Mouse (Mus musculus) mouse embryonic stem cell (cell line): ENCODE measurements around the gene Raf1.

Experiments
- in situ Hi-C, 2 experiments: fragments of 300-500 bp; cut with MboI; formaldehyde crosslinking; loops; 1 replicate in 1 of 2; 3 replicates in 1 of 2; pipeline ENCODE4 v1.14.3; 2019 to 2020; ENCODE audit warnings: low sequenced_read_pairs in 2 of 2, low pct_unique_long_range_greater_than_20kb in 1 of 2, mixed read lengths in 1 of 2; ENCODE audit not compliant: unreplicated experiment in 1 of 2

Raf1 gene

GRCm38 (mm10) chr6:115584176-115584575 lies 92.3 kb downstream of the Raf1 start:
- in situ Hi-C loops, result no loop called here

DNA sequence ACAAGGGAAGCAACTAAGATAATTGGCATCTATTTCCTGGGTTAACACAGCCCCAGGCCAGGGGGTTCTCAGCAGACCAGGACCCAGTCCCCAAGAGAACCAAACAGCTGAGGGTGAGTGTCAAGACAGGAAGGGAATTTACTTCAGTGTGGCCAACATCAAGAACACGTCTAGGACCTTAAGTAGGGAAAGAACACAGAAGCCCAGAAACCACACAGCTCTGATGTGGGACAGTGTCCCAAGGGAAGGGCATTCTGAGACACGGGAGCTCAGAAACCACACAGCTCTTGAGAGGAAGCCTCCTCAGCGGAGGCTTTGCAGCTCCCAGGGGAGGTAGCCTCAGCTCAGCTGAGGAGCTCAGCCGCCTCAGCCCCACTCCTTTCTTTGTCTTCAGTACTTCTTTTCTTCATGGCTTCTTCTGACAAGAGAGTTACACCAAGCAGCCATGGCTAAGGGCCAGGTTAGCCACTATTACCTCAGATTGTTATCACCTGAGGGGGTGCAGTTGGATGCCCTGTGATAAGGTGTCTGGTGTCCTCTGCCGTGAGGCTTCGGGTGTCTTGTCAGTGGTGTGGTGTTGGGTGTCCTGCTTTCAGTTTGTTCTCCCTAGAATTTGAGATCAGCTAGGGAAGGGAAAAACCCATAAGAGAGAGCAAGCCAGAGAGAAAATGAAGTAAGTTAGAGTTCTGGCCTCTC lies 92.9 kb downstream of the Raf1 start:
- in situ Hi-C loops, result no loop called here

GRCm38 (mm10) chr6:115582328-115583115 lies 93.9 kb downstream of the Raf1 start:
- in situ Hi-C loops, result no loop called here

DNA sequence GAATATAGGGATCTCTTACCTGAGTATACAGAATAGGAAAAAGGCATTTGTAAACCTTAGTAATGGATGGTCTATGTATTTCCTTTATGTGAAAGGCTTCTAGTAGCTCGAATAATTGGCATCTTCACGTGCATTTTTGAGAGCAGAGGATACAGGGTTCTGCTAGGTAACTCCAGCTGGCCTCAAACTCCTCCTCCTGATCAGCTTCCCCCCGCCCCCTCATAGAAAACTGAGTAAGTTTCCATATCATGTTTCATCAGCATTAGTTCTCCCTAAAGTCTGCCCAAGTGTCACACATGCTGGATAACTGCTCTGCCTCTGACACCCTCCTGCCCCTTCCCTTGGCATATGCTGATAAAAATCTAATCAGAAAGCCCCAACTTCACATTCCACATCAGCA lies 95.6 kb downstream of the Raf1 start:
- in situ Hi-C loops, result no loop called here

- in situ Hi-C loops, result no loop called here
These were observed 98.5 kb downstream of the Raf1 start for GRCm38 (mm10) chr6:115577941-115578340.

GRCm38 (mm10) chr6:115577407-115577806 lies 99.0 kb downstream of the Raf1 start:
- in situ Hi-C loops, result no loop called here

DNA sequence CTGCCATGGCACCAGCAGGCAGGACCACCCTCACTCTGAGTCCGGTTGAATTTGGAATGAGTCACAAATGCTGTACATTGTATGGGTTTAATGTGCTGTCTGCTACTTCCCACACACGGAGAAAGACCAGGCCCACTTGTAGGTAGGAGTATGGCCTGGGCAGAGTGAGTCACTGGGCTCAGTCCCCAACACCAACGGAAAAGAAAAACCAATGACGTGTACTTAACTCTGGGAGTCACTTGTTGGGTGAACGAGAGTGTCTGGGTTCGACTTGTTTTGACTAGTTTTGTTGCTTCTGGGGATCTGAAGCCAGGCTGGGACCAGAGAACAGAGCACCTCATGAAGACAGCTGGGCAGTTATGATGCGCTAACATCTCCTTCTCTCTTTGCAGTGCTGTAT lies 102.3 kb downstream of the Raf1 start:
- in situ Hi-C loops, result no loop called here
